Mouse (Mus musculus) hindbrain, postnatal 0 days (tissue): Measurements from ENCODE around the gene 1700069L16Rik. TPM values are rescaled to one million over a fixed set of nuclear protein-coding genes. Genes with fewer than 3 reads are reported as not detected.

Experiments used
- ATAC-seq: fragments of 200-750 bp; cut with Nextera tagmentation; 2 replicates; pipeline ENCODE4 v1.8.0; 2017; ENCODE audit warnings: mild to moderate bottlenecking, moderate TSS enrichment, moderate library complexity
- DNase-seq: peaks from one replicate; pipeline ENCODE4 v3.0.0-alpha.2; 2015; ENCODE audit warnings: low spot score
- H3K27ac ChIP-seq: fragments of 300-500 bp; sonication (generic); 2 replicates; pipeline ENCODE4 v1.5.1; 2014; ENCODE audit warnings: mild to moderate bottlenecking
- H3K27me3 ChIP-seq: fragments of 300-500 bp; sonication (generic); 2 replicates; pipeline ENCODE4 v1.6.1; 2014; ENCODE audit warnings: low read length, mixed read lengths; ENCODE audit not compliant: insufficient read depth
- H3K36me3 ChIP-seq: fragments of 300-500 bp; sonication (generic); 2 replicates; pipeline ENCODE4 v1.6.1; 2014; ENCODE audit warnings: low read length, mixed read lengths; ENCODE audit not compliant: insufficient read depth
- H3K4me1 ChIP-seq: fragments of 300-500 bp; sonication (generic); 2 replicates; pipeline ENCODE4 v1.6.1; 2014; ENCODE audit warnings: antibody characterized with exemption, low read length, mixed read lengths; ENCODE audit not compliant: insufficient read depth
- H3K4me2 ChIP-seq: fragments of 300-500 bp; sonication (generic); 2 replicates; pipeline ENCODE4 v1.6.1; 2014; ENCODE audit warnings: low read depth, mild to moderate bottlenecking, low read length, moderate library complexity, mixed read lengths
- H3K4me3 ChIP-seq: fragments of 300-500 bp; sonication (generic); 2 replicates; pipeline ENCODE4 v1.5.1; 2014; ENCODE audit warnings: low read length
- H3K9ac ChIP-seq: fragments of 300-500 bp; sonication (generic); replicated peaks from 2 replicates; pipeline ENCODE4 v1.6.1; 2014; ENCODE audit warnings: mild to moderate bottlenecking, low read length, moderate library complexity, mixed read lengths
- H3K9me3 ChIP-seq: fragments of 300-500 bp; sonication (generic); 2 replicates; pipeline ENCODE4 v1.6.1; 2016; ENCODE audit warnings: low read length, mixed read lengths
- CTCF ChIP-seq: IDR thresholded peaks from 2 replicates; pipeline ENCODE4 v1.5.1; 2016; ENCODE audit warnings: antibody characterized with exemption, control low read depth, low read depth
- WGBS: fragments of 180-500 bp; shearing (Covaris S2); extraction: QIAGEN DNeasy Blood & Tissue Kit; methylation state at CpG from one replicate; pipeline ENCODE4 v1.1.7; 2014; 5-methylcytosine and 5-hydroxymethylcytosine counted together
- polyA plus RNA-seq: library from polyadenylated mRNA; unstranded; fragments of >200 nt; fragmentation: Nextera tagmentation; extraction: Ambion mirVana; gene quantifications from 2 replicates; pipeline ENCODE4 v1.2.1, GENCODE M21; 2015
- total RNA-seq: library from RNA; depleted of rRNA; stranded (reverse); fragments of >200 nt; gene quantifications from 2 replicates; pipeline ENCODE4 v1.2.3, GENCODE M21; 2014

The 1700069L16Rik gene
- total and polyA plus RNA-seq, 2 experiments from 2014 or later = not detected

- Histone ChIP-seq H3K4me2 (no peak overlapping the region), H3K9me3 (no peaks in the 10 kb centered on the region), H3K9ac (no peak overlapping the region), H3K36me3 (no peaks in the 10 kb centered on the region), H3K27ac (no peak overlapping the region), H3K27me3 (no peaks in the 10 kb centered on the region), H3K4me1 (peaks cover 4% of the 10 kb centered on the region; the same call in 1 of the 2 replicates), H3K4me3 (no peak overlapping the region)
- TF ChIP-seq CTCF = no peak
- no peak for ATAC-seq
- DNase-seq = no peak
- WGBS = 68% methylated on average over 6 of the region's 6 CpGs
These were observed 2.0 kb upstream of the 1700069L16Rik start for GRCm38 (mm10) chr5:113726618-113727017.

GRCm38 (mm10) chr5:113725417-113725816 lies 845 bp upstream of the 1700069L16Rik start:
- 51% methylated on average over 12 of the region's 12 CpGs for WGBS
- Histone ChIP-seq H3K27ac (no peak overlapping the region), H3K4me3 (no peak overlapping the region), H3K27me3 (no peaks in the 10 kb centered on the region), H3K9me3 (no peaks in the 10 kb centered on the region), H3K36me3 (no peaks in the 10 kb centered on the region), H3K9ac (no peak overlapping the region), H3K4me2 (no peak overlapping the region), H3K4me1 (peaks cover 4% of the 10 kb centered on the region; the same call in 1 of the 2 replicates)
- ATAC-seq (no peak), DNase-seq (no peak)
- no peak for TF ChIP-seq CTCF

- H3K4me1 ChIP-seq = peaks cover 6% of the 10 kb centered on the region; the same call in 1 of the 2 replicates
These were observed 870 bp downstream of the 1700069L16Rik start for GRCm38 (mm10) chr5:113723567-113724237.

GRCm38 (mm10) chr5:113722224-113723013 lies 2.2 kb downstream of the 1700069L16Rik start:
- Histone ChIP-seq H3K36me3 (no peaks in the 10 kb centered on the region), H3K4me3 (no peak overlapping the region), H3K27me3 (no peaks in the 10 kb centered on the region), H3K27ac (no peak overlapping the region), H3K4me2 (no peak overlapping the region), H3K9me3 (no peaks in the 10 kb centered on the region), H3K4me1 (peaks cover 7% of the 10 kb centered on the region; the same call in 1 of the 2 replicates), H3K9ac (no peak overlapping the region)
- TF ChIP-seq CTCF = peak; percentile 76
- ATAC-seq = no peak
- WGBS = 86% methylated on average over 10 of the region's 10 CpGs
- DNase-seq = no peak

More at GRCm38 (mm10) chr5:113723567-113724237, 870 bp downstream of the 1700069L16Rik start:
- WGBS = 28% methylated on average over 8 of the region's 8 CpGs
- Histone ChIP-seq H3K4me3 (no peak overlapping the region), H3K36me3 (no peaks in the 10 kb centered on the region), H3K27me3 (no peaks in the 10 kb centered on the region), H3K4me2 (no peak overlapping the region), H3K9ac (no peak overlapping the region), H3K27ac (peak overlapping the region; percentile 69), H3K9me3 (no peaks in the 10 kb centered on the region)
- peak; percentile 18; the same call in 1 of the 2 replicates for ATAC-seq
- TF ChIP-seq CTCF = no peak
- peak; percentile 53 for DNase-seq

GRCm38 (mm10) chr5:113719221-113719661 lies 5.3 kb downstream of the 1700069L16Rik start:
- DNase-seq (peak; percentile 79), ATAC-seq (peak; percentile 44)
- Histone ChIP-seq H3K4me3 (no peak overlapping the region), H3K4me2 (no peak overlapping the region), H3K27ac (peak overlapping the region; percentile 69; the same call in 1 of the 2 replicates), H3K9me3 (no peaks in the 10 kb centered on the region), H3K9ac (no peak overlapping the region), H3K36me3 (no peaks in the 10 kb centered on the region), H3K4me1 (peaks cover 15% of the 10 kb centered on the region; the same call in 1 of the 2 replicates), H3K27me3 (no peaks in the 10 kb centered on the region)
- WGBS = 49% methylated on average over 8 of the region's 8 CpGs
- no peak for TF ChIP-seq CTCF

- Histone ChIP-seq H3K4me1 (0 out of 2 replicates have a peak, but pooled peaks cover 11% of the 10 kb centered on the region), H3K4me3 (no peak overlapping the region), H3K9ac (no peak overlapping the region), H3K36me3 (no peaks in the 10 kb centered on the region), H3K4me2 (peak overlapping the region; percentile 17; the same call in 1 of the 2 replicates), H3K27ac (peak overlapping the region; percentile 57), H3K27me3 (no peaks in the 10 kb centered on the region), H3K9me3 (no peaks in the 10 kb centered on the region)
- ATAC-seq (peak; percentile 90), DNase-seq (peak; percentile 85)
- no peak for TF ChIP-seq CTCF
- WGBS = 5% methylated on average over 12 of the region's 12 CpGs
These were observed 7.8 kb downstream of the 1700069L16Rik start for GRCm38 (mm10) chr5:113716581-113717388.
